Mouse (Mus musculus): ENCODE measurements around the gene Lrrc56.
"Not testable (repeated sequence)": the region's sequence is repeated elsewhere in the genome, so short reads cannot be mapped to it uniquely, and the experiment has no call there.

Gene Lrrc56

GRCm38 (mm10) chr7:141218141-141218540, 24.2 kb downstream of the Lrrc56 start:
- DNase-seq: no peak

- peak; percentile 43 to 65 for DNase-seq
These were observed 24.7 kb downstream of the Lrrc56 start for GRCm38 (mm10) chr7:141218557-141219133.

GRCm38 (mm10) chr7:141219558-141220099, 25.7 kb downstream of the Lrrc56 start:
- DNase-seq: no peak

- DNase-seq: no peak
These were observed 26.4 kb downstream of the Lrrc56 start for GRCm38 (mm10) chr7:141220377-141220776.

- peak; percentile 98 to 99 for DNase-seq
These were observed 27.5 kb downstream of the Lrrc56 start for GRCm38 (mm10) chr7:141221249-141222125.

GRCm38 (mm10) chr7:141222126-141222467, 28.1 kb downstream of the Lrrc56 start:
- DNase-seq: no peak

GRCm38 (mm10) chr7:141222696-141223215, 28.8 kb downstream of the Lrrc56 start:
- no peak for DNase-seq

- DNase-seq: no peak
These were observed 32.6 kb downstream of the Lrrc56 start for GRCm38 (mm10) chr7:141226535-141226934.

- no peak for DNase-seq
These were observed 33.8 kb downstream of the Lrrc56 start for GRCm38 (mm10) chr7:141227796-141228195.

- peak; percentile 87 to 88 for DNase-seq
These were observed 34.5 kb downstream of the Lrrc56 start, which contains the start of gene Phrf1 for GRCm38 (mm10) chr7:141228279-141229067. TSS of gene Phrf1 (plus strand) at chr7:141228784.

- DNase-seq: no peak
These were observed 35.7 kb downstream of the Lrrc56 start for GRCm38 (mm10) chr7:141229702-141230101.

GRCm38 (mm10) chr7:141230570-141230969, 36.6 kb downstream of the Lrrc56 start:
- DNase-seq: no peak

- no peak for DNase-seq
These were observed 37.2 kb downstream of the Lrrc56 start for GRCm38 (mm10) chr7:141231111-141231510.

GRCm38 (mm10) chr7:141231551-141231950, 37.6 kb downstream of the Lrrc56 start:
- DNase-seq: no peak

GRCm38 (mm10) chr7:141250486-141250885, 56.5 kb downstream of the Lrrc56 start:
- DNase-seq: not testable (repeated sequence)

GRCm38 (mm10) chr7:141256159-141256558, 62.2 kb downstream of the Lrrc56 start:
- no peak for DNase-seq
